Mouse (Mus musculus): ENCODE measurements at regions not wholly inside any gene's neighbourhood (a gene's known extent, or its start where the extent isn't known, plus 50 kb on each side); places are given as distances from the start of the nearest gene placed in this dataset.
A peak's percentile ranks its signal among the peaks of the same experiment; 100 is the strongest.

GRCm38 (mm10) chr10:22921035-22921965 is 101.3 kb upstream of the Tcf21 start:
- intact Hi-C loops (cut with DNase I) = no loop called here
- no peak for DNase-seq

- intact Hi-C loops (cut with DNase I) = no loop called here
- no peak for DNase-seq
These were observed 99.9 kb upstream of the Tcf21 start for GRCm38 (mm10) chr10:22919869-22920268.

GRCm38 (mm10) chr10:22917797-22918196 is 97.8 kb upstream of the Tcf21 start:
- intact Hi-C loops (cut with DNase I) = no loop called here
- DNase-seq = no peak

GRCm38 (mm10) chr10:22915785-22916514 is 96.0 kb upstream of the Tcf21 start:
- DNase-seq = no peak
- intact Hi-C loops (cut with DNase I) = no loop called here

- no peak for DNase-seq
- intact Hi-C loops (cut with DNase I) = no loop called here
These were observed 93.1 kb upstream of the Tcf21 start for GRCm38 (mm10) chr10:22913112-22913511.

GRCm38 (mm10) chr10:22908640-22909039 is 88.7 kb upstream of the Tcf21 start:
- DNase-seq = no peak
- intact Hi-C loops (cut with DNase I) = no loop called here

- intact Hi-C loops (cut with DNase I) = no loop called here
- DNase-seq = no peak
These were observed 85.3 kb upstream of the Tcf21 start for GRCm38 (mm10) chr10:22905281-22905680.

- DNase-seq = no peak
- intact Hi-C loops (cut with DNase I) = no loop called here
These were observed 73.5 kb upstream of the Tcf21 start for GRCm38 (mm10) chr10:22893442-22893985.

GRCm38 (mm10) chr10:22887451-22887850 is 67.5 kb upstream of the Tcf21 start:
- DNase-seq = peak; percentile 32 to 51
- intact Hi-C loops (cut with DNase I) = no loop called here

- intact Hi-C loops (cut with DNase I) = loop anchor here (10.0 kb wide), 1 partner anchor 65 kb away; no protein-coding TSS in a partner anchor
These were observed 59.7 kb upstream of the Tcf21 start for GRCm38 (mm10) chr10:22879714-22880113.

GRCm38 (mm10) chr10:22877536-22878130 is 57.7 kb upstream of the Tcf21 start:
- intact Hi-C loops (cut with DNase I) = loop anchor here (10.0 kb wide), 1 partner anchor 63 kb away; no protein-coding TSS in a partner anchor
- no peak for DNase-seq

More at GRCm38 (mm10) chr10:22879714-22880113, 59.7 kb upstream of the Tcf21 start:
- no peak for DNase-seq

- DNase-seq = no peak
- intact Hi-C loops (cut with DNase I) = loop anchor here (10.0 kb wide), 1 partner anchor 62 kb away; no protein-coding TSS in a partner anchor
These were observed 57.1 kb upstream of the Tcf21 start for GRCm38 (mm10) chr10:22877028-22877427.

GRCm38 (mm10) chr10:22875675-22876074 is 55.7 kb upstream of the Tcf21 start:
- intact Hi-C loops (cut with DNase I) = loop anchor here (10.0 kb wide), 1 partner anchor 61 kb away; no protein-coding TSS in a partner anchor
- peak in 1 of 2 experiments; percentile 29 for DNase-seq

GRCm38 (mm10) chr10:22875181-22875580 is 55.2 kb upstream of the Tcf21 start:
- intact Hi-C loops (cut with DNase I) = loop anchor here (10.0 kb wide), 1 partner anchor 60 kb away; no protein-coding TSS in a partner anchor
- peak in 1 of 2 experiments; percentile 30 for DNase-seq
